Mouse (Mus musculus) liver, embryonic 11.5 days (tissue): ENCODE results near the gene Upf3b. TPM values are rescaled to one million over a fixed set of nuclear protein-coding genes. Genes with fewer than 3 reads are reported as not detected.
"Not testable (repeated sequence)": the region's sequence is repeated elsewhere in the genome, so short reads cannot be mapped to it uniquely, and the experiment has no call there.

Experiments
- ATAC-seq: fragments of 200-750 bp; cut with Nextera tagmentation; replicated peaks from 2 replicates; pipeline ENCODE4 v1.8.0; 2017; ENCODE audit warnings: moderate number of reproducible peaks, mild to moderate bottlenecking, moderate TSS enrichment, moderate library complexity; ENCODE audit not compliant: low FRiP score
- DNase-seq: peaks from one replicate; pipeline ENCODE4 v3.0.0-alpha.2; 2017; ENCODE audit warnings: low spot score
- H3K27ac ChIP-seq: fragments of 300-500 bp; sonication (generic); 2 replicates; pipeline ENCODE4 v1.5.1; 2014; ENCODE audit warnings: mild to moderate bottlenecking, low read depth, low read length, control low read depth
- H3K27me3 ChIP-seq: fragments of 300-500 bp; sonication (generic); replicated peaks from 2 replicates; pipeline ENCODE4 v1.6.1; 2014; ENCODE audit warnings: low read length, mixed read lengths; ENCODE audit not compliant: control insufficient read depth, insufficient read depth
- H3K36me3 ChIP-seq: fragments of 300-500 bp; sonication (generic); 2 replicates; pipeline ENCODE4 v1.6.1; 2014; ENCODE audit warnings: mild to moderate bottlenecking, low read length, moderate library complexity, mixed read lengths; ENCODE audit not compliant: control insufficient read depth, insufficient read depth
- H3K4me1 ChIP-seq: fragments of 300-500 bp; sonication (generic); replicated peaks from 2 replicates; pipeline ENCODE4 v1.6.1; 2014; ENCODE audit warnings: low read length, mixed read lengths; ENCODE audit not compliant: control insufficient read depth, insufficient read depth
- H3K4me2 ChIP-seq: fragments of 300-500 bp; sonication (generic); 2 replicates; pipeline ENCODE4 v1.6.1; 2014; ENCODE audit warnings: mild to moderate bottlenecking, control low read depth, moderate library complexity
- H3K4me3 ChIP-seq: fragments of 300-500 bp; sonication (generic); 2 replicates; pipeline ENCODE4 v1.5.1; 2014; ENCODE audit warnings: low read depth, low read length, control low read depth
- H3K9ac ChIP-seq: fragments of 300-500 bp; sonication (generic); 2 replicates; pipeline ENCODE4 v1.6.1; 2014; ENCODE audit warnings: low read depth, low read length, control low read depth
- H3K9me3 ChIP-seq: fragments of 300-500 bp; sonication (generic); 2 replicates; pipeline ENCODE4 v1.6.1; 2016; ENCODE audit warnings: low read length, inconsistent platforms, mixed read lengths; ENCODE audit not compliant: control insufficient read depth
- WGBS: fragments of 180-500 bp; shearing (Covaris S2); extraction: QIAGEN DNeasy Blood & Tissue Kit; methylation state at CpG from one replicate; pipeline ENCODE4 v1.1.7; 2014; 5-methylcytosine and 5-hydroxymethylcytosine counted together
- polyA plus RNA-seq: library from polyadenylated mRNA; unstranded; fragments of >200 nt; fragmentation: Nextera tagmentation; extraction: Ambion mirVana; gene quantifications from 2 replicates; pipeline ENCODE4 v1.2.1, GENCODE M21; 2014

Upf3b gene
- polyA plus RNA-seq, 1 experiment from 2014 or later, result 20.9 TPM

- Histone ChIP-seq H3K4me1 (0 out of 2 replicates have a peak, but pooled peaks cover 2% of the 10 kb centered on the region), H3K27me3 (no peaks in the 10 kb centered on the region), H3K9me3 (no peaks in the 10 kb centered on the region), H3K9ac (peak overlapping the region; percentile 56; the same call in 1 of the 2 replicates), H3K27ac (peak overlapping the region; percentile 87), H3K4me3 (peak overlapping the region; percentile 60), H3K36me3 (peaks cover 7% of the 10 kb centered on the region), H3K4me2 (peak overlapping the region; percentile 52)
- ATAC-seq, result peak; percentile 61
- no peak for DNase-seq
- WGBS, result 25% methylated on average over 9 of the region's 9 CpGs
Measured at GRCm38 (mm10) chrX:37085665-37086064, 24.5 kb downstream of the Upf3b start.

DNA sequence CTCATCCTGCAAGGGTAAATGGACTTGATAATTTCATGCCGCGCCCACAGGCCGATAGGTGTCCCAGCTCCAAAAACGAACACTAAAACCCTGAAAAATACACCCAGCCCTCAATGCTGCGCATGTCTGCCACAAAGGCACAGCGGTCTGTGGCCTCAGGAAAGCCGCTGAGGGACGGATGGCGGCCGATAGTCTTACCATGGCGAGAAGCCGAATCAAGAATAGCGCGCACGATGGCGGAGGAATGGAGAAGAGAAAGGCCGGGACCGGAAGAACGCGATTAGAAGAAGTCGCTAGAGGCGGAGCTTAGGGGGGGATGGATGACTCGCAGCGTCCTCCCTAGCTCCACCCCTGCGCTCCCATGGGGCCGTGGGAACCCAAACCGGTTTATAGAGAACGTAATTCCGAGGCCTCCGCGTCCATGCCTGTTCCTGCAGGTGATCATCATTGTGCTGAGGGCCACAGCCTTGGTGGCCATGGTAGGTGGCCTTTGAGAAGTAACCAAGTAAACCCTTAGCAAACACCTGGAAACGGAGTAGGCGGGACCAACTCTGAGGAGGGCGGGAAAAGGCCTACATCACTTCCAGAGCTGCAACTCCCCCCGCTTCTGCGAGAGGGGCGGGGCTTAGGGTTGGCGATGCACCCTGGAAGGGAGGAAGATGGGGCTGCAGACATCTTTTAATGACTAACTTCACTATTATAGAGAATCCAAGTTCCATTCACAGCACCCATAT, 25.0 kb downstream of the Upf3b start, which contains the start of gene Rpl39:
Gene Rpl39, minus strand, starts transcription at position 476 of the 734 bp plus-strand sequence.
- peak; percentile 92 for ATAC-seq
- peak within 1 kb of the TSS; percentile 87 for H3K27ac ChIP-seq
- H3K4me3 ChIP-seq, result peak within 1 kb of the TSS; percentile 60
- peak within 1 kb of the TSS; percentile 73 for H3K4me2 ChIP-seq
- no peaks in the 10 kb centered on the region for H3K9me3 ChIP-seq
- WGBS, result 12% methylated on average over 38 of the region's 38 CpGs
- 0 out of 2 replicates have a peak, but pooled peaks cover 2% of the 10 kb centered on the region for H3K4me1 ChIP-seq
- H3K9ac ChIP-seq, result peak within 1 kb of the TSS; percentile 75
- H3K27me3 ChIP-seq, result no peaks in the 10 kb centered on the region
- peaks cover 7% of the 10 kb centered on the region for H3K36me3 ChIP-seq
- peak; percentile 80 for DNase-seq

- peak overlapping the region; percentile 75 for H3K9ac ChIP-seq
- ATAC-seq, result peak; percentile 4; the same call in 1 of the 2 replicates
Measured at GRCm38 (mm10) chrX:37084318-37084926, 25.7 kb downstream of the Upf3b start.

GRCm38 (mm10) chrX:37081194-37081593, 28.9 kb downstream of the Upf3b start:
- Histone ChIP-seq H3K27me3 (no peaks in the 10 kb centered on the region), H3K4me3 (no peak overlapping the region), H3K27ac (no peak overlapping the region), H3K4me1 (0 out of 2 replicates have a peak, but pooled peaks cover 2% of the 10 kb centered on the region), H3K36me3 (peaks cover 7% of the 10 kb centered on the region), H3K4me2 (no peak overlapping the region), H3K9ac (no peak overlapping the region), H3K9me3 (no peaks in the 10 kb centered on the region)
- WGBS, result 47% methylated on average over 6 of the region's 6 CpGs
- DNase-seq (no peak), ATAC-seq (no peak)

More at GRCm38 (mm10) chrX:37084318-37084926, 25.7 kb downstream of the Upf3b start:
- H3K9me3 ChIP-seq, result no peaks in the 10 kb centered on the region
- H3K27me3 ChIP-seq, result no peaks in the 10 kb centered on the region
- DNase-seq, result no peak
- H3K4me3 ChIP-seq, result peak overlapping the region; percentile 60
- 0 out of 2 replicates have a peak, but pooled peaks cover 2% of the 10 kb centered on the region for H3K4me1 ChIP-seq
- peaks cover 7% of the 10 kb centered on the region for H3K36me3 ChIP-seq
- H3K4me2 ChIP-seq, result peak overlapping the region; percentile 73
- peak overlapping the region; percentile 87 for H3K27ac ChIP-seq
- WGBS, result 9% methylated on average over 19 of the region's 19 CpGs

GRCm38 (mm10) chrX:37080345-37080744, 29.8 kb downstream of the Upf3b start:
- not testable (repeated sequence) for H3K4me2 ChIP-seq, H3K9me3 ChIP-seq, H3K4me1 ChIP-seq, H3K9ac ChIP-seq, H3K36me3 ChIP-seq, H3K4me3 ChIP-seq, ATAC-seq, H3K27ac ChIP-seq, H3K27me3 ChIP-seq, DNase-seq
- 69% methylated on average over 3 of the region's 4 CpGs for WGBS

GRCm38 (mm10) chrX:37076651-37077050, 33.5 kb downstream of the Upf3b start:
- no peak overlapping the region for H3K27ac ChIP-seq
- ATAC-seq (no peak), DNase-seq (no peak)
- no peaks in the 10 kb centered on the region for H3K4me1 ChIP-seq
- H3K9ac ChIP-seq, result no peak overlapping the region
- H3K4me2 ChIP-seq, result no peak overlapping the region
- peaks cover 2% of the 10 kb centered on the region; the same call in 1 of the 2 replicates for H3K36me3 ChIP-seq
- H3K9me3 ChIP-seq, result no peaks in the 10 kb centered on the region
- H3K27me3 ChIP-seq, result no peaks in the 10 kb centered on the region
- H3K4me3 ChIP-seq, result no peak overlapping the region
- 69% methylated on average over 8 of the region's 8 CpGs for WGBS

- H3K4me3 ChIP-seq, result no peak overlapping the region
Measured at GRCm38 (mm10) chrX:37074262-37074892, 35.7 kb downstream of the Upf3b start.

DNA sequence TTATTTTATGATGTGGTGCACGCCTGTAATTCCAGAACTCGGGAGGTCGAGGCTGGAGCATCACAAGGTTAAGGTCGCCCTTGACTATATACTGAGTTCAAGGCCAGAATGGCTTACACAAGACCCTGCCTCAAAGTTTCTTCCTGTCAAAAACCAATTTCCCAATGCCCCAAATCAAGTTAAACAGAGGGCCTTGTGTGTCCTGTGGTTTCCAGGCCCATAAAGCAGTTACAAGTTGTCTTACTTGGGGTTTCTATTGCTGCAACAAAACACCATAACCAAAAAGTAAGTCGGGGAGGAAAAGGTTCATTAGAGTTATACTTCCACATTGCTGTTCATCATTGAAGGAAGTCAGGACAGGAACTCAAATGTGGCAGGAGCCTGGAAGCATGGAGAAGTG, 41.4 kb downstream of the Upf3b start:
- H3K4me3 ChIP-seq, result no peak overlapping the region
- H3K4me2 ChIP-seq, result no peak overlapping the region
- H3K4me1 ChIP-seq, result no peaks in the 10 kb centered on the region
- no peaks in the 10 kb centered on the region for H3K27me3 ChIP-seq
- H3K36me3 ChIP-seq, result no peaks in the 10 kb centered on the region
- ATAC-seq, result no peak
- H3K9ac ChIP-seq, result no peak overlapping the region
- H3K9me3 ChIP-seq, result no peaks in the 10 kb centered on the region
- H3K27ac ChIP-seq, result no peak overlapping the region
- DNase-seq, result no peak
- 78% methylated on average over 5 of the region's 5 CpGs for WGBS

More at GRCm38 (mm10) chrX:37074262-37074892, 35.7 kb downstream of the Upf3b start:
- Histone ChIP-seq H3K4me2 (no peak overlapping the region), H3K9me3 (no peaks in the 10 kb centered on the region), H3K9ac (no peak overlapping the region), H3K27me3 (no peaks in the 10 kb centered on the region), H3K36me3 (no peaks in the 10 kb centered on the region), H3K27ac (no peak overlapping the region), H3K4me1 (no peaks in the 10 kb centered on the region)
- DNase-seq, result no peak
- ATAC-seq, result no peak
- WGBS, result 35% methylated on average over 9 of the region's 9 CpGs
